Mouse (Mus musculus) neural tube, embryonic 13.5 days (tissue): ENCODE data around the gene Cdon. TPM values are rescaled to one million over a fixed set of nuclear protein-coding genes. Genes with fewer than 3 reads are reported as not detected.

Source experiments
- ATAC-seq: fragments of 200-750 bp; cut with Nextera tagmentation; 2 replicates; pipeline ENCODE4 v1.8.0; 2017; ENCODE audit warnings: low read depth, mild to moderate bottlenecking, moderate TSS enrichment, moderate library complexity
- H3K27ac ChIP-seq: fragments of 300-500 bp; sonication (generic); replicated peaks from 2 replicates; pipeline ENCODE4 v1.5.1; 2015; ENCODE audit warnings: moderate library complexity, mild to moderate bottlenecking, inconsistent platforms
- H3K27me3 ChIP-seq: fragments of 300-500 bp; sonication (generic); 2 replicates; pipeline ENCODE4 v1.6.1; 2015; ENCODE audit warnings: mild to moderate bottlenecking, inconsistent platforms
- H3K36me3 ChIP-seq: fragments of 300-500 bp; sonication (generic); 2 replicates; pipeline ENCODE4 v1.6.1; 2015; ENCODE audit warnings: mild to moderate bottlenecking, inconsistent platforms
- H3K4me1 ChIP-seq: fragments of 300-500 bp; sonication (generic); replicated peaks from 2 replicates; pipeline ENCODE4 v1.6.1; 2015; ENCODE audit warnings: inconsistent platforms
- H3K4me2 ChIP-seq: fragments of 300-500 bp; sonication (generic); 2 replicates; pipeline ENCODE4 v1.6.1; 2015; ENCODE audit warnings: inconsistent platforms, mild to moderate bottlenecking, moderate library complexity
- H3K4me3 ChIP-seq: fragments of 300-500 bp; sonication (generic); 2 replicates; pipeline ENCODE4 v1.5.1; 2015; ENCODE audit warnings: mild to moderate bottlenecking, inconsistent platforms
- H3K9ac ChIP-seq: fragments of 300-500 bp; sonication (generic); 2 replicates; pipeline ENCODE4 v1.6.1; 2015; ENCODE audit warnings: moderate library complexity, mild to moderate bottlenecking, inconsistent platforms
- H3K9me3 ChIP-seq: fragments of 300-500 bp; sonication (generic); 2 replicates; pipeline ENCODE4 v1.6.1; 2016; ENCODE audit warnings: inconsistent platforms
- WGBS: fragments of 180-500 bp; shearing (Covaris S2); methylation state at CpG from one replicate; pipeline ENCODE4 v1.1.7; 2015; 5-methylcytosine and 5-hydroxymethylcytosine counted together
- polyA plus RNA-seq: library from polyadenylated mRNA; unstranded; fragments of >200 nt; fragmentation: Nextera tagmentation; extraction: Ambion mirVana; gene quantifications from 2 replicates; pipeline ENCODE4 v1.2.1, GENCODE M21; 2015

Gene Cdon
- polyA plus RNA-seq, 1 experiment from 2014 or later = 3.5 TPM

GRCm38 (mm10) chr9:35508234-35508633, 87.3 kb downstream of the Cdon start:
- H3K4me1 ChIP-seq = no peaks in the 10 kb centered on the region
- no peak overlapping the region for H3K4me3 ChIP-seq
- H3K9me3 ChIP-seq = no peaks in the 10 kb centered on the region
- 63% methylated on average over 8 of the region's 8 CpGs for WGBS
- no peaks in the 10 kb centered on the region for H3K27me3 ChIP-seq
- no peak for ATAC-seq
- H3K27ac ChIP-seq = no peak overlapping the region
- no peak overlapping the region for H3K4me2 ChIP-seq
- peaks cover 12% of the 10 kb centered on the region for H3K36me3 ChIP-seq
- no peak overlapping the region for H3K9ac ChIP-seq

GRCm38 (mm10) chr9:35513900-35514299, 93.0 kb downstream of the Cdon start:
- H3K9ac ChIP-seq = no peak overlapping the region
- no peak overlapping the region for H3K4me3 ChIP-seq
- H3K27me3 ChIP-seq = no peaks in the 10 kb centered on the region
- no peaks in the 10 kb centered on the region for H3K36me3 ChIP-seq
- ATAC-seq = no peak
- 87% methylated on average over 4 of the region's 4 CpGs for WGBS
- no peaks in the 10 kb centered on the region for H3K9me3 ChIP-seq
- H3K4me2 ChIP-seq = no peak overlapping the region
- no peak overlapping the region for H3K27ac ChIP-seq
- H3K4me1 ChIP-seq = no peaks in the 10 kb centered on the region

GRCm38 (mm10) chr9:35516182-35516581, 95.3 kb downstream of the Cdon start:
- Histone ChIP-seq H3K4me1 (0 out of 2 replicates have a peak, but pooled peaks cover under 1% of the 10 kb centered on the region), H3K4me3 (no peak overlapping the region), H3K9ac (no peak overlapping the region), H3K9me3 (no peaks in the 10 kb centered on the region), H3K4me2 (no peak overlapping the region), H3K27me3 (no peaks in the 10 kb centered on the region), H3K36me3 (no peaks in the 10 kb centered on the region), H3K27ac (no peak overlapping the region)
- WGBS = 92% methylated on average over 5 of the region's 5 CpGs
- ATAC-seq = no peak

DNA sequence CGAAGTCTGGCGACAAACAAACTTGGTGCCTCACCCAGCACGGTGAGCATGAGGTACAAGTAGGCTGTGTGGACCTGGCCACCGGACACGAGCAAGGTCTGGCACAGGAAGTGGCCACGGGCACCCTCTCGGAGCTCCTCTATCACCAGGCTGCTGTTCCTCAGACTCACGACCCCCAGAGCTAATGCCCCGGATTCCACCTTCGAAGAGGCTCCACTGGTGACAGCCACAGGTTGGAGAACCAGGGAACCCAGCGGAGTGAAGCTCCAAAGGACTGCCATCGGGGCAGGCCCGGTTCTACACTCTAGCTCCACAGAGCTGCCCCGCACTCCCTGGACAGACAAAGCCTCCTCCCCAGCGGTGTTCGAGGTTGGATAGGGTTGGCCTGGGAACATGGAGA, 95.8 kb downstream of the Cdon start:
- Histone ChIP-seq H3K4me3 (no peak overlapping the region), H3K27ac (no peak overlapping the region), H3K4me2 (no peak overlapping the region), H3K9ac (no peak overlapping the region), H3K27me3 (0 out of 2 replicates have a peak, but pooled peaks cover 3% of the 10 kb centered on the region), H3K36me3 (no peaks in the 10 kb centered on the region), H3K9me3 (no peaks in the 10 kb centered on the region), H3K4me1 (0 out of 2 replicates have a peak, but pooled peaks cover 4% of the 10 kb centered on the region)
- ATAC-seq = no peak
- WGBS = 93% methylated on average over 16 of the region's 16 CpGs

GRCm38 (mm10) chr9:35518169-35518568, 97.2 kb downstream of the Cdon start, which contains the start of gene Gm1113:
Gene Gm1113 (minus strand): TSS chr9:35518269.
- no peak within 1 kb of the TSS for H3K4me2 ChIP-seq
- 81% methylated on average over 3 of the region's 3 CpGs for WGBS
- H3K4me1 ChIP-seq = 0 out of 2 replicates have a peak, but pooled peaks cover 4% of the 10 kb centered on the region

GRCm38 (mm10) chr9:35520631-35521348, 99.9 kb downstream of the Cdon start:
- no peak for ATAC-seq
- no peak overlapping the region for H3K27ac ChIP-seq

More at GRCm38 (mm10) chr9:35518169-35518568, 97.2 kb downstream of the Cdon start, which contains the start of gene Gm1113:
- Histone ChIP-seq H3K27ac (no peak within 1 kb of the TSS), H3K9me3 (no peaks in the 10 kb centered on the region), H3K9ac (no peak within 1 kb of the TSS), H3K4me3 (no peak within 1 kb of the TSS), H3K36me3 (no peaks in the 10 kb centered on the region), H3K27me3 (0 out of 2 replicates have a peak, but pooled peaks cover 3% of the 10 kb centered on the region)
- ATAC-seq = no peak

GRCm38 (mm10) chr9:35522241-35522640, 101.3 kb downstream of the Cdon start:
- Histone ChIP-seq H3K9ac (no peak overlapping the region), H3K36me3 (no peaks in the 10 kb centered on the region), H3K9me3 (no peaks in the 10 kb centered on the region), H3K4me2 (no peak overlapping the region), H3K27ac (no peak overlapping the region), H3K4me1 (peaks cover 19% of the 10 kb centered on the region), H3K4me3 (no peak overlapping the region), H3K27me3 (0 out of 2 replicates have a peak, but pooled peaks cover 3% of the 10 kb centered on the region)
- ATAC-seq = no peak
- 78% methylated on average over 2 of the region's 2 CpGs for WGBS

More at GRCm38 (mm10) chr9:35520631-35521348, 99.9 kb downstream of the Cdon start:
- no peak overlapping the region for H3K9ac ChIP-seq
- H3K4me1 ChIP-seq = peaks cover 19% of the 10 kb centered on the region
- H3K4me3 ChIP-seq = no peak overlapping the region
- H3K27me3 ChIP-seq = 0 out of 2 replicates have a peak, but pooled peaks cover 3% of the 10 kb centered on the region
- WGBS = 81% methylated on average over 6 of the region's 6 CpGs
- no peak overlapping the region for H3K4me2 ChIP-seq
- no peaks in the 10 kb centered on the region for H3K9me3 ChIP-seq
- no peaks in the 10 kb centered on the region for H3K36me3 ChIP-seq

- Histone ChIP-seq H3K4me1 (peaks cover 19% of the 10 kb centered on the region), H3K4me3 (no peak overlapping the region), H3K36me3 (no peaks in the 10 kb centered on the region), H3K4me2 (no peak overlapping the region), H3K27ac (no peak overlapping the region), H3K27me3 (0 out of 2 replicates have a peak, but pooled peaks cover 3% of the 10 kb centered on the region), H3K9me3 (no peaks in the 10 kb centered on the region), H3K9ac (no peak overlapping the region)
- ATAC-seq = no peak
- WGBS = 74% methylated on average over 1 of the region's 1 CpGs
Observed at GRCm38 (mm10) chr9:35522821-35523515, 102.0 kb downstream of the Cdon start.

DNA sequence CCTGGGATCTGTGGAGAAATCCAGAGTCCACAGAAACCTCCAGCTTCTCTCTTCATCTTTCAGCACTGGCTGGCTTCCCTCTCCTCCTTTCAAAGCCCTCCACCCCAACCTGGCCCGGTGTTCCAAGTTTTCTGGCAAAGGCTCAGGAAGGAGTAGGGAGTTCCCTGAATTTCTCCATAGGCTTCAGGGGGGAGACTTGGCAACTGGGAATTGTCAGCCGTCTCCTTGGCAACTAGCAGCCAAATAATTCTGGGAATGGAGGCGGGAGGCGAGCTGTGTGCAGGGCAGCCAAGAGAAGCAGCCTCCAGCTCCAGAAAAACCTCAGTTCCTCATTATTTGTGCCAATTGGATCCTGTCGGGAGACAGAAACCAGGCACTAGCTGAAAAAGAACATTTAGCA, 102.6 kb downstream of the Cdon start:
- Histone ChIP-seq H3K4me2 (0 out of 2 replicates have a peak overlapping the region, but pooled peaks have one; percentile 6), H3K27ac (no peak overlapping the region; the same call in 1 of the 2 replicates), H3K4me1 (peaks cover 19% of the 10 kb centered on the region), H3K9me3 (no peaks in the 10 kb centered on the region), H3K9ac (no peak overlapping the region), H3K27me3 (0 out of 2 replicates have a peak, but pooled peaks cover 3% of the 10 kb centered on the region), H3K4me3 (no peak overlapping the region), H3K36me3 (no peaks in the 10 kb centered on the region)
- 22% methylated on average over 5 of the region's 5 CpGs for WGBS
- ATAC-seq = peak; percentile 79

DNA sequence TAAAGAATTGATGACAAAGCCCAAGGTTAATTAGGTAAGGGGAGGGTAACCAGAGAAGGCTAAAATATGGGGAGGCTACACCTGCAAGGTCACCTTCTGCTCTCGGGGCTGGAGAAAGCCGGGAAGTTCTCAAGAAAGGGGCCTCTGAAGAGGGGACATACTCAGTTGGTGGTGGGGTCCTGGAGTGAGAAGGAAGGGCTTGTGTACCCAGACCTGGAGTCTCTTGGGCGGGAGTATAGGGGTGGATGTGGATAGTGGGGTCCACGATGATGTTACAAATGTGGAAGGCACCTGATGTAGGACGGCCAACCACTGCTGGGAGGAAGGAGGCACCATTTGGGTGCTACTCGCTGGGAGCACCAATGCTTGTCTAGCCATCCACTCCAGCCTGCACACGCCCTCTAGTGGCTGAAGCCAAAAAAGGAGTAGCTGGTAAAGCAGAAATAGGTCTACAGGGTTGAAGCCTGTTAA, 103.0 kb downstream of the Cdon start:
- Histone ChIP-seq H3K4me3 (no peak overlapping the region), H3K27me3 (0 out of 2 replicates have a peak, but pooled peaks cover 3% of the 10 kb centered on the region), H3K36me3 (no peaks in the 10 kb centered on the region), H3K27ac (no peak overlapping the region; the same call in 1 of the 2 replicates), H3K4me1 (peaks cover 19% of the 10 kb centered on the region), H3K4me2 (0 out of 2 replicates have a peak overlapping the region, but pooled peaks have one; percentile 6), H3K9ac (no peak overlapping the region), H3K9me3 (no peaks in the 10 kb centered on the region)
- peak; percentile 79; the same call in 1 of the 2 replicates for ATAC-seq
- 24% methylated on average over 7 of the region's 7 CpGs for WGBS

DNA sequence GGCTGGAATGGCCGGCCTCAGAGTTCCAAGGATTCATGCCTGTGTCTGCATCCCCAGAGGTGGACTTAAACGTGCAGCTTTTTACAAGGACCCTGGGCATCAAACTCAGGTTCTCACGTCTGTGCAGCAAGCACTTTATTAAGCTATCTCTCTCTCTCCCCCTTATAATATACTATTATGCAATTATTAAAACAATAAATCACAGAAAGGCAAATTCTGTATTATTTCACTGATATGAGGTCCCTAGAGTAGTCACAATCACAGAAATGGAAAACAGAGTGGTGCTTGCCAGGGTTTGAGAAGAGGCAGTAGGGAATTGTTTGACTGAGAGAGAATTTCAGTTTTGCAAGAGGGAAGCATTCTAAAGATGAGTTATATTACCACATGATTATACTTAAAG, 108.2 kb downstream of the Cdon start:
- 55% methylated on average over 3 of the region's 3 CpGs for WGBS
- ATAC-seq = peak; percentile 36; the same call in 1 of the 2 replicates
- peaks cover 13% of the 10 kb centered on the region for H3K4me1 ChIP-seq
- no peak overlapping the region for H3K4me2 ChIP-seq
- H3K27me3 ChIP-seq = no peaks in the 10 kb centered on the region
- no peak overlapping the region for H3K4me3 ChIP-seq
- no peak overlapping the region for H3K9ac ChIP-seq
- H3K27ac ChIP-seq = no peak overlapping the region
- no peaks in the 10 kb centered on the region for H3K36me3 ChIP-seq
- H3K9me3 ChIP-seq = no peaks in the 10 kb centered on the region

DNA sequence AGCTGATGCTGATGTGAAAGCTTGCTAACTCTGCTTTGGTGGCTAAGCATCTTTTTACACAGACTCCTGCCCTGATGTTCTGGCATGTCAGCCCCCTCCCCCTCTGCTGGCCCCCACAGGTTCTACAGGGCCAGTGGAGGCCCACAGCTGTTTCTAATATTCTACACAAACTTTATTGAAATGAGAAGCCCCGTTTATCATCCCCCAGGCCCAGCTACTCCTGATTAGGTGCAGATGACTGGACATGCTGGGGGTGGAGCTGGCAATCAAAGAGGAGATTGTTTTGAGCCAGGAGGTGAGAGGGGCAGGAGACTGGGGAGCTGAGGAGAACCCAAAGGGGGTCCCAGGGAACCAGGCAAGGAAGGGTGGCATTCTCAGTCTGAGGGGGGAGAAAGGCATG, 108.9 kb downstream of the Cdon start:
- no peak overlapping the region for H3K4me3 ChIP-seq
- no peak for ATAC-seq
- 20% methylated on average over 1 of the region's 1 CpGs for WGBS

More for the DNA sequence above, 108.9 kb downstream of the Cdon start:
- H3K4me1 ChIP-seq = peaks cover 8% of the 10 kb centered on the region
- no peaks in the 10 kb centered on the region for H3K36me3 ChIP-seq
- H3K9me3 ChIP-seq = no peaks in the 10 kb centered on the region
- H3K27me3 ChIP-seq = no peaks in the 10 kb centered on the region
- H3K4me2 ChIP-seq = no peak overlapping the region
- H3K9ac ChIP-seq = no peak overlapping the region
- peak overlapping the region; percentile 73 for H3K27ac ChIP-seq
